Mouse (Mus musculus) adrenal gland, postnatal 36 days (tissue): ENCODE measurements around the gene Wdr47. TPM values are rescaled to one million over a fixed set of nuclear protein-coding genes. Genes with fewer than 3 reads are reported as not detected.

Experiments
- microRNA-seq: library from miRNA; unstranded; fragments of <30 nt; microRNA quantifications from one replicate; pipeline ENCODE4 v1.2.0, GENCODE M21; 2021
- total RNA-seq, 2 experiments: library from RNA; stranded (reverse); gene quantifications; 2 replicates each; pipeline ENCODE4 v1.2.3; 2021

Gene Wdr47
- total RNA-seq, 2 experiments from 2014 or later, result 8.0 to 12.3 TPM

Small RNA genes within 50 kb of the gene (microRNA-seq; reads per million reads assigned to microRNA genes)
- not detected for gene Gm22860

Other genes starting within 250 kb of the Wdr47 start
- not detected for gene Mybphl, start 226.4 kb upstream of the Wdr47 start, total RNA-seq
- 1 to 10 TPM; 1.0 to 1.6 TPM for gene Psrc1, start 207.4 kb upstream of the Wdr47 start, total RNA-seq
- gene Celsr2, start 175.7 kb upstream of the Wdr47 start, total RNA-seq, result 1 to 10 TPM; 5.6 to 8.1 TPM
- gene Sars, start 146.1 kb upstream of the Wdr47 start, total RNA-seq, result 100 to 1,000 TPM; 185 to 210 TPM
- not detected for gene 1700013F07Rik, start 57.1 kb upstream of the Wdr47 start, total RNA-seq
- gene 5330417C22Rik, start 54.7 kb upstream of the Wdr47 start, total RNA-seq, result 1 to 10 TPM; 1.7 to 5.3 TPM
- 10 to 100 TPM; 55.1 to 65.9 TPM for gene Tmem167b, start 28.8 kb upstream of the Wdr47 start, total RNA-seq
- 10 to 100 TPM; 29.2 to 36.0 TPM for gene Taf13, start 19.6 kb upstream of the Wdr47 start, total RNA-seq
- gene Clcc1, start 62.6 kb downstream of the Wdr47 start, total RNA-seq, result 10 to 100 TPM; 35.9 to 41.7 TPM
- gene Gpsm2, start 131.0 kb downstream of the Wdr47 start, total RNA-seq, result 1 to 10 TPM; 3.3 to 3.6 TPM
- gene Aknad1, start 148.4 kb downstream of the Wdr47 start, total RNA-seq, result not detected
- gene Stxbp3, start 249.2 kb downstream of the Wdr47 start, total RNA-seq, result 10 to 100 TPM; 48.9 to 61.5 TPM